Mouse (Mus musculus) embryonic facial prominence, embryonic 13.5 days (tissue): ENCODE results near the gene Mknk2. TPM values are rescaled to one million over a fixed set of nuclear protein-coding genes. Genes with fewer than 3 reads are reported as not detected.

Experiments used
- ATAC-seq: fragments of 200-750 bp; cut with Nextera tagmentation; 2 replicates; pipeline ENCODE4 v1.8.0; 2017; ENCODE audit warnings: low read depth; ENCODE audit not compliant: insufficient number of reproducible peaks, insufficient read depth, low FRiP score, low TSS enrichment
- H3K27ac ChIP-seq: fragments of 300-500 bp; sonication (generic); 2 replicates; pipeline ENCODE4 v1.5.1; 2015; ENCODE audit warnings: moderate library complexity, mild to moderate bottlenecking, inconsistent platforms
- H3K27me3 ChIP-seq: fragments of 300-500 bp; sonication (generic); 2 replicates; pipeline ENCODE4 v1.6.1; 2015; ENCODE audit warnings: mild to moderate bottlenecking, inconsistent platforms
- H3K36me3 ChIP-seq: fragments of 300-500 bp; sonication (generic); 2 replicates; pipeline ENCODE4 v1.6.1; 2015; ENCODE audit warnings: mild to moderate bottlenecking, inconsistent platforms
- H3K4me1 ChIP-seq: fragments of 300-500 bp; sonication (generic); 2 replicates; pipeline ENCODE4 v1.6.1; 2015; ENCODE audit warnings: inconsistent platforms
- H3K4me2 ChIP-seq: fragments of 300-500 bp; sonication (generic); 2 replicates; pipeline ENCODE4 v1.6.1; 2015; ENCODE audit warnings: moderate library complexity, mild to moderate bottlenecking, inconsistent platforms
- H3K4me3 ChIP-seq: fragments of 300-500 bp; sonication (generic); 2 replicates; pipeline ENCODE4 v1.5.1; 2015; ENCODE audit warnings: mild to moderate bottlenecking, inconsistent platforms
- H3K9ac ChIP-seq: fragments of 300-500 bp; sonication (generic); 2 replicates; pipeline ENCODE4 v1.6.1; 2015; ENCODE audit warnings: mild to moderate bottlenecking, inconsistent platforms
- H3K9me3 ChIP-seq: fragments of 300-500 bp; sonication (generic); 2 replicates; pipeline ENCODE4 v1.6.1; 2016; ENCODE audit warnings: inconsistent platforms
- WGBS: fragments of 180-500 bp; shearing (Covaris S2); methylation state at CpG from one replicate; pipeline ENCODE4 v1.1.7; 2015; ENCODE audit warnings: mixed read lengths; 5-methylcytosine and 5-hydroxymethylcytosine counted together
- polyA plus RNA-seq: library from polyadenylated mRNA; unstranded; fragments of >200 nt; fragmentation: Nextera tagmentation; extraction: Ambion mirVana; gene quantifications from 2 replicates; pipeline ENCODE4 v1.2.1, GENCODE M21; 2015

Mknk2 gene
- 78.3 and 86.3 TPM in 2 replicates for polyA plus RNA-seq

DNA sequence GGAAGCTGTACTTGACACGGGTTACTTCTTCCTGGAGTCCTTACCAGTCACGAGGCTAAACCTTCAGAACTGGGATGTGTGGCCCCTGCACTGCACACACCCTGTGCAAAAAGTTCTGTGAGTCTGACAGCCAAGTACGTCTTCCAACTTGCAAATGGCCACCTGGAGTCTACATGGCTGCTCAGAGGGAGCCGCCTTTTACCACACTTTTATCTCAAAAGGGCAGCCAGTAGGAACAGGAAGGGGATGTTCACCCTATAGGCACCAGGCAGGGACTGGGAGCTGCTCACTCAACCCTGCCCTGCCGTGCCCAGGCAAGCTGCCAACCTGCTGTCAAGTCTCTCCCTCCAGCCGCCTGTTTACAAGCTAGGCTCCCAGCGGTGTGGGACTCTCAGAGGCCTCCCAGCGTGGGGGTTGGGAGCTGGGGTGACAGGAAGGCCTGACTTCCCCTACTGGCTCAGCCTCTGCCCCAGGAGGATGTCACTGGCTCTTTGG is at the start of gene Mknk2:
TSS of gene Mknk2 (minus strand) at position 171 of the 495 bp plus-strand sequence.
- Histone ChIP-seq H3K4me3 (peak within 1 kb of the TSS; percentile 71), H3K4me1 (peaks cover 50% of the 10 kb centered on the region), H3K27me3 (no peaks in the 10 kb centered on the region), H3K9me3 (no peaks in the 10 kb centered on the region), H3K4me2 (peak within 1 kb of the TSS; percentile 91), H3K27ac (peak within 1 kb of the TSS; percentile 98), H3K36me3 (peaks cover 11% of the 10 kb centered on the region), H3K9ac (peak within 1 kb of the TSS; percentile 80)
- 16% methylated on average over 8 of the region's 8 CpGs for WGBS
- peak; percentile 22 for ATAC-seq

DNA sequence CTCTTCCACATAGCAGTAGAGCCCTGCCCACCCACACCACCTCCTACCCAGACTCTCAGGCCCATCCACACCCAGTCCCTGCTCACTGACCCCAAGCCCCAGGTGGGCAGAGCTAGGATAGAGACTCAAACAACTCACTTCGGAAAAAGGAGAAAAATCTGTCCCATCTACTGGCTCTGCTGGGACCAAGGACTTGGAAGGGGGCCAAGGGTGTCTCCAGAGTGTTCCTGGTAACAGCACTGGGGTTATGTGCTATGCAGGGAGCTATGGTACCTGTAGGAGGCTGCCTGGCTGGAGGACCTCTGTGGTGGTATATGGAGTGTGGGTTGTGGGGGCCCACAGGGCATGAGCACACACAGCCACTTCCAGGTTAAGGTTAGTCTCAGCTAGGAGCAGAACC is 39.4 kb upstream of the Mknk2 start:
- H3K4me2 ChIP-seq = no peak overlapping the region
- no peaks in the 10 kb centered on the region for H3K9me3 ChIP-seq
- H3K4me3 ChIP-seq = no peak overlapping the region
- ATAC-seq = no peak
- 82% methylated on average over 1 of the region's 1 CpGs for WGBS
- no peak overlapping the region for H3K27ac ChIP-seq
- H3K9ac ChIP-seq = no peak overlapping the region
- no peaks in the 10 kb centered on the region for H3K4me1 ChIP-seq
- H3K27me3 ChIP-seq = no peaks in the 10 kb centered on the region
- peaks cover 99% of the 10 kb centered on the region for H3K36me3 ChIP-seq

DNA sequence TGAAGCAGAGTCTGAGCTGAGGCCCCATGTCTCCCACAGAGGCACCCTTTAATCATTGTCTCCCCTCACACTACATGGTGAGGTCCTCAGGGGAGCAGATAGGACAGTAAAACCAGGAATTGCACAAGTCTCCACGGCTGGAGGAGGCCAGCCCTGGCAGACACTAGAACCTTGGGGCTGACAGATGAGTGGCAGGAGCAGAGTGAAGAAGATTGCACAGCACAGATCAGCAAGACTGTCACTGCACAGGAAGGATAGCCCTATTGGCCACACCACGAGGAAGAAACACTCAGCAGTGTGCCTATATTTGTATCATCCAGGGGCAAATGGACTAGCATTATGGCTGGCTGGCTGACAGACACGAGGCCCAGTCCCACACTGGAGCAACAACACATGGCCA is 32.9 kb upstream of the Mknk2 start:
- H3K4me1 ChIP-seq = no peaks in the 10 kb centered on the region
- 84% methylated on average over 3 of the region's 3 CpGs for WGBS
- no peak overlapping the region for H3K27ac ChIP-seq
- peaks cover 99% of the 10 kb centered on the region for H3K36me3 ChIP-seq
- H3K4me3 ChIP-seq = no peak overlapping the region
- H3K27me3 ChIP-seq = no peaks in the 10 kb centered on the region
- ATAC-seq = no peak
- H3K9me3 ChIP-seq = no peaks in the 10 kb centered on the region
- H3K4me2 ChIP-seq = no peak overlapping the region
- H3K9ac ChIP-seq = no peak overlapping the region

DNA sequence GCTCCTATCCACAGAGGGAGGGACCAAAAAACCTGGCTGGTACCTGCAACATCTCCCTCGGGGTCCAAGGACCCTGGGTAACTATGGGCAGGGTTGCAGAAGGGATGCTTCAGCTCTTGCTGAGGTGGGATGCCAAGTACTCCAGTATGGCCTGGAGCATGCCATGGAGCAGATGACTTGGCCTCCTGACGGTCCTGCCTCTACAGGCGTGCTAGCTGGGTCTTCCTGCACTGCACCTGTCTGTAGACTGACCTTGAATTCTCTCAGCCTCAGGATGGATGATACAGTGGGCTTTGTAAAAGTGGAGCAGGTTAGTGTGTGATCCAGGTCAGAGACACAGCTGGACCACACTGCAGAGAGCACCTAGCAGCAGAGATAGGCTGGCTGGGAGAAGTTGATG is 27.6 kb upstream of the Mknk2 start:
- Histone ChIP-seq H3K36me3 (peaks cover 61% of the 10 kb centered on the region), H3K9ac (no peak overlapping the region)

DNA sequence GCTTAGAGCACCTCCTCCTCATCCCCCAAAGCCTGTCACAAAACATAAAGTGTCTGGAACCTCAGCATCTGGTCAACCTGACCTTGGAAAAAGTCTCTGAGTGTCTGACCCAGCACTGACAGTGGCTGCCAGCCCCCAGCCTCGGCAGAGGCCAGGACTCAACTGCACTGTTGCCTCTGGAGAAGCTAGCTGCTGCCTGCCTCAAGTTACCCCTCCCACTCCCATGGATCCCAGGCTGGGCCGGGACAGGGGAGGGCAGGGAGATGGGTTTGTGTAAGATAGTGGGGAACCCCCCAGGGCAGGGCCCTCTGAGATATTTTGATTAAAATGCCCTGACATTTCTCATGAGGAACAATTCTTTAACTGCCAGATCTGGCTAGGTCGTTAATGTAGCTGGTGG is 27.1 kb upstream of the Mknk2 start:
- Histone ChIP-seq H3K4me1 (peaks cover 26% of the 10 kb centered on the region), H3K4me2 (no peak overlapping the region), H3K36me3 (peaks cover 57% of the 10 kb centered on the region), H3K9ac (no peak overlapping the region), H3K27me3 (no peaks in the 10 kb centered on the region), H3K27ac (no peak overlapping the region), H3K4me3 (no peak overlapping the region), H3K9me3 (no peaks in the 10 kb centered on the region)
- no peak for ATAC-seq
- WGBS = 61% methylated on average over 3 of the region's 3 CpGs

More for the DNA sequence above, 27.6 kb upstream of the Mknk2 start:
- no peaks in the 10 kb centered on the region for H3K27me3 ChIP-seq
- H3K4me3 ChIP-seq = no peak overlapping the region
- no peak overlapping the region for H3K4me2 ChIP-seq
- no peaks in the 10 kb centered on the region for H3K9me3 ChIP-seq
- 68% methylated on average over 3 of the region's 3 CpGs for WGBS
- ATAC-seq = no peak
- no peak overlapping the region for H3K27ac ChIP-seq
- H3K4me1 ChIP-seq = peaks cover 22% of the 10 kb centered on the region

DNA sequence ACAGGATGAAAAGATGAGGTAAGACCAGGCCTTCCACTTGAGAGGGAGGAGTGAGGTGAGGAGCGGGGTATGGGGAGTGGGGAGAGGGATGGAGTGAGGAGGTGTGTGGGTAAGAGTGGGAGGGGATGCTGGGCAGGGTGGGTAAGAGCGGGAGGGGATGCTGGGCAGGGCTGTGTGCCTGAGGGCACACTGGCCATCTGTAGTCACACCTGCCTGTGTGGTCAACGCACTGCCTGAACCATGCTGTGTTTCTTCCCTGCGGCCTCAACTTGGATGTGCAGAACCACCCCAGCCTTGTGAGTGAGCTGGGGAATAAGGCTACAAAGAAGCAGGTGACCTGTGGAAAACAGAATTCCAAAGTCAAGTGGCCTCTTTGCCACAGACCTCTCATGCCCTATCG is 26.5 kb upstream of the Mknk2 start:
- ATAC-seq = no peak
- H3K9me3 ChIP-seq = no peaks in the 10 kb centered on the region
- peaks cover 30% of the 10 kb centered on the region for H3K4me1 ChIP-seq
- peaks cover 51% of the 10 kb centered on the region for H3K36me3 ChIP-seq
- no peaks in the 10 kb centered on the region for H3K27me3 ChIP-seq
- no peak overlapping the region for H3K27ac ChIP-seq
- H3K4me2 ChIP-seq = no peak overlapping the region
- H3K4me3 ChIP-seq = no peak overlapping the region
- WGBS = 90% methylated on average over 5 of the region's 5 CpGs
- peak overlapping the region; percentile 32; the same call in 1 of the 2 replicates for H3K9ac ChIP-seq

DNA sequence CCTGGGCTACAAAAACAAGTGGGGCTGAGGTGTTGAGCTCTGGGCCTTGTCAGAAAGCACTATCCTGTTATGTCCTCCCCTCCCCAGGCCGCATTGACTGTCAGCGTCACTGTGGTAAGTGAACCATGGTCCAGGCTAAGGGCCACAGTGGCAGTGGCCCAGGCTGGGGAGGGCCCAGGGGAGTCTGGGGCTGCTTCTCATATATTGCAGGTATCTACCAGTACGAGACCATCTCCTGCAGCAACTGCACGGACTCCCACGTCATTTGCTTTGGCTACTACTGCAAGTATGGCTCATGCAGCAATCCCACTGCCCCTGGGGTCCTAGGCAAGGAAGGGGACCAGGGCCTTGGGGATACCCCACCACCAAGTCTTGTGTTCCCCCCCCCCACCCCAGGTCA is 25.7 kb upstream of the Mknk2 start:
- 83% methylated on average over 5 of the region's 5 CpGs for WGBS
- peak overlapping the region; percentile 74 for H3K9ac ChIP-seq
- no peaks in the 10 kb centered on the region for H3K9me3 ChIP-seq
- H3K4me2 ChIP-seq = peak overlapping the region; percentile 79
- peak overlapping the region; percentile 76 for H3K4me3 ChIP-seq
- H3K27ac ChIP-seq = peak overlapping the region; percentile 85; the same call in 1 of the 2 replicates
- no peaks in the 10 kb centered on the region for H3K27me3 ChIP-seq
- no peak for ATAC-seq
- peaks cover 30% of the 10 kb centered on the region for H3K4me1 ChIP-seq
- H3K36me3 ChIP-seq = peaks cover 46% of the 10 kb centered on the region

DNA sequence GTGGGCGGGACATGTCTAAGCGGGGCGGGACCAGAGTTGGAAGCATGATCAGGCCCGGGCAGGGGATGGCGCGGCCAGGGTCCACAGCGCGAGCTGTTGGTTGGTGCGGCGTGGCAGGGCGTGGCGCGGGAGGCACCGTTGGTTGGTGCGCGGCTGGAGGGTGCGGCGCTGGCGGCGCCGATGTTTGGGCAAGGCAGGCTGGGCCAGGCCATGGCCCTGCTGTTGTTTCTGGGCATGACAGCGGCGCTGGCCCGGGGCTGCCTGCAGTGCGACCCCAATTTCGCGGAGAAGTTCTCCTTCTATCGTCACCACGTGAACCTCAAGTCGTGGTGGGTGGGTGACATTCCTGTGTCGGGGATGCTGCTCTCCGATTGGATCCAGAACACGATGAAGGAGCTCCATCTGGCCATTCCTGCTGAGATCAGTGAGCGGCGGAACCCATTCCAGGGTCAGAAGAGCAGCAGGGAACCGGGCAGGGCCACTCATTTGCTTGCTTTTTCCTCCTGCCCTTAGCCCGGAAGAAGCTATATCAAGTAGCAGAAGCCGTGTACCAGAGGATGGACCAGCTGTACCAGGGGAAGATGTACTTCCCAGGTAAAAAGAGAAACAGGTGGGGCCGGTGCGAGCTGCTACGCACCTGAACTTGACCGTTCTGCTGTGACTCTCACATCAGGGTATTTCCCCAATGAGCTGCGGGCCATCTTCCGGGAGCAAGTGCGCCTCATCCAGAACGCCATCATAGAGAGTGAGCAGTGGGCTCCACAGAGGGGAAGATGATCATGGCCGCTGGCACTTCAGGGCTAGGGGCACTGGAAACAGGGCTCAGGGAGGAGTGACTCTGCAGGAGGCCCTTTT is 24.9 kb upstream of the Mknk2 start:
- Histone ChIP-seq H3K4me2 (peak overlapping the region; percentile 79), H3K4me3 (peak overlapping the region; percentile 76), H3K27ac (peak overlapping the region; percentile 85), H3K9me3 (no peaks in the 10 kb centered on the region), H3K36me3 (peaks cover 43% of the 10 kb centered on the region), H3K4me1 (peaks cover 34% of the 10 kb centered on the region), H3K9ac (peak overlapping the region; percentile 74), H3K27me3 (no peaks in the 10 kb centered on the region)
- ATAC-seq = peak; percentile 90
- 1% methylated on average over 47 of the region's 47 CpGs for WGBS

DNA sequence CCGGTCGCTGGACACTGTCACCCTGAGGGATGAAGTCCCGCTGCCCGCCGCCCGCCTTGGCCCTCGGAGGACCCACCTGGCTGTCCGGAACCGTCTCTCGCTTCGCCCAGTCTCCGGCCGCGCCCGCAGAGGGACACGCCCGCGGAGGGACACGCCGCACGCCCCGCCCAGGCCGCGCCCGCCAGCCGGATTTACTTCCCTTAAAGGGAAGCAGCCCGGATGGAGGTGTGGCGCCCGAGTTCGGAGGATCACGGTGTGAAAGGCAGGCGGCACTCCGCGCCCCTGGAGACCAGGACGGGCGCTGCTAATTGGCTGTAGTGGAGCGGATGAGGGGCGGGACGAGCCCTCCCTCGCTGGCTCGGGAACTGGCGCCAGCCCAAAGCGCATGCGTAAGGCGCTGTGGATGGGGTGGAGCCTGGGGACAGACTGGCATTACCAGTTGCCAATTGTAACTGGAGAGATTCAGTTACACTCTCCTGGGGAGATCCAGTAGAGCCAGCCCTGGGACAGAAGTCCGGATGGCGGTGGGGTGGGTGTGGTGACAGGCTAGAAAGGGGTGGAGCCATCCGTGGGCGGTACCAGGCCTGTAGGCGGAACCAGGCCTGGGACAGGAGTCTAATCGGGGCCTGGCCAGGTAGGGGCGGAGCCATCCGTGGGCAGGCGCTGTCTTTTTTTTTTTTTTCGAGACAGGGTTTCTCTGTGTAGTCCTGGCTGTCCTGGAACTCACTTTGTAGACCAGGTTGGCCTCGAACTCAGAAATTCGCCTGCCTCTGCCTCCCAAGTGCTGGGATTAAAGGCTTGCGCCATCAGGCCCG is 24.0 kb upstream of the Mknk2 start, which contains the start of the genes Mob3a and Izumo4:
TSS of gene Mob3a (minus strand) at position 257 of the 815 bp plus-strand sequence.
TSS of gene Izumo4 (plus strand) at position 464 of the 815 bp plus-strand sequence.
- Histone ChIP-seq H3K27ac (peak within 1 kb of the TSS; percentile 85), H3K4me2 (peak within 1 kb of the TSS; percentile 79), H3K4me3 (peak within 1 kb of the TSS; percentile 76), H3K36me3 (peaks cover 35% of the 10 kb centered on the region), H3K27me3 (no peaks in the 10 kb centered on the region), H3K4me1 (peaks cover 39% of the 10 kb centered on the region), H3K9me3 (no peaks in the 10 kb centered on the region), H3K9ac (peak within 1 kb of the TSS; percentile 80)
- ATAC-seq = peak; percentile 95
- under 1% methylated on average over 59 of the region's 59 CpGs for WGBS

DNA sequence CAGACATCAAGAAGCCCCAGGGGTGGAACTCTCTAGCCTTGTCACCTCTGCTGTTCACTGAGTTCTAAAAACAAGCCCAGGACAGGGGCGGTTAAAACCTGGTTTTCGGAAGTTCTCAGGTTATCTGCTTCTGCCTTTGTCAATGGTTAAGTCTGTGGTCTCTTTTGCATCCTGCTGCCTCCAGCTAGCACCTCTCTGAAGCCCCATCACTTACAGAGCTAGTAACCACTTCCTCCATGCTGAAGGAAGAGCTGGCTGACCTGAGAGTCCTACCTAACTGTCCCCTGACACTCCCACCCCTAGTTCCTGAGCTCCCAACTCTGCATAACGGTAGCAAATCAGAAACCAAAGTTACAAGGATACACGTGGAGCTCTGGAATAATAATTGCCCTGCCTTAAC is 22.8 kb upstream of the Mknk2 start:
- Histone ChIP-seq H3K27ac (no peak overlapping the region), H3K4me2 (peak overlapping the region; percentile 79), H3K36me3 (peaks cover 23% of the 10 kb centered on the region), H3K9me3 (no peaks in the 10 kb centered on the region), H3K9ac (peak overlapping the region; percentile 80; the same call in 1 of the 2 replicates), H3K4me3 (peak overlapping the region; percentile 76), H3K27me3 (no peaks in the 10 kb centered on the region), H3K4me1 (peaks cover 49% of the 10 kb centered on the region)
- WGBS = 43% methylated on average over 4 of the region's 4 CpGs
- ATAC-seq = no peak

DNA sequence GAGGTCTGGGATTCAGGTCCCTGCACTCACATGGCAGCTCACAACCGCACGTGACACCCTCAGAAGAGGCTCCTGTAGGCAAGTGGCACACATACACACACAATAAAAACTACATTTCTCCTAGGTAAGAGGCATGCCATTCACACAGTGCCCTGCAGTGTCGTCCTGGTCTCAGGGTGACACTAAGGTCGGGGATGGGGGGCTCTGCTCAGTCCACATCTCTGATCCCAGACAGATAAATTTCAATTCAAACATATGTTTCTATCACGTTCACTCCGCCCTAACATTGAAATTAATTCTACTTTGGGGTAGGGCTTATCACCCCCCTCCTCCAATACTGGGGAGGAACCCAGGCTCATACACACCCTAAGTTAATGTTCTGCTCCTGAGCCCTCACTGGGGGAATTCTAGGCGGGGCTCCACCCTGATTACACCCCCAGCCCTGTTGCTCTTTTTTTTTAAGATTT is 22.2 kb upstream of the Mknk2 start:
- Histone ChIP-seq H3K4me3 (no peak overlapping the region), H3K4me1 (peaks cover 53% of the 10 kb centered on the region), H3K4me2 (peak overlapping the region; percentile 79), H3K27me3 (no peaks in the 10 kb centered on the region), H3K27ac (no peak overlapping the region), H3K36me3 (peaks cover 18% of the 10 kb centered on the region; the same call in 1 of the 2 replicates), H3K9me3 (no peaks in the 10 kb centered on the region), H3K9ac (peak overlapping the region; percentile 80)
- ATAC-seq = no peak
- 81% methylated on average over 7 of the region's 7 CpGs for WGBS
